Mouse (Mus musculus) cerebellum, adult 2 months (tissue): ENCODE results near the gene Ctdsp2. TPM values are rescaled to one million over a fixed set of nuclear protein-coding genes. Genes with fewer than 3 reads are reported as not detected.
A peak's percentile ranks its signal among the peaks of the same experiment; 100 is the strongest.

Experiments used
- DNase-seq, 2 experiments: peaks; one replicate each; pipeline ENCODE4 v3.0.0; 2021
- H3K27ac ChIP-seq: fragments of 200-500 bp; 2 replicates; pipeline ENCODE4 v1.5.1; 2012; ENCODE audit warnings: low read length, control low read depth, inconsistent platforms; ENCODE audit not compliant: insufficient read depth
- H3K27me3 ChIP-seq: fragments of 200-500 bp; 2 replicates; pipeline ENCODE4 v1.6.1; 2012; ENCODE audit warnings: inconsistent platforms, mild to moderate bottlenecking, low read length, moderate library complexity; ENCODE audit not compliant: control insufficient read depth, insufficient read depth
- H3K4me1 ChIP-seq: fragments of 200-500 bp; 2 replicates; pipeline ENCODE4 v1.6.1; 2011; ENCODE audit warnings: low read length; ENCODE audit not compliant: control insufficient read depth, insufficient read depth
- H3K4me3 ChIP-seq: fragments of 200-500 bp; replicated peaks from 2 replicates; pipeline ENCODE3; 2011; ENCODE audit warnings: mild to moderate bottlenecking, low read depth, low read length, control low read depth; ENCODE audit not compliant: insufficient read depth
- CTCF ChIP-seq: fragments of 200-500 bp; IDR thresholded peaks from 2 replicates; pipeline ENCODE4 v1.5.1; 2011; ENCODE audit warnings: low read depth, mild to moderate bottlenecking, control low read depth, low read length, moderate library complexity, borderline replicate concordance; ENCODE audit not compliant: insufficient read depth
- POLR2A ChIP-seq: fragments of 200-500 bp; IDR thresholded peaks from 2 replicates; pipeline ENCODE4 v1.6.1; 2011; ENCODE audit warnings: low read length, control low read depth, borderline replicate concordance; ENCODE audit not compliant: insufficient read depth
- whole genome bisulfite sequencing: fragments of 180-500 bp; shearing (Covaris S2); methylation state at CpG from one replicate; pipeline ENCODE4 v1.1.7; 2018; 5-methylcytosine and 5-hydroxymethylcytosine counted together
- polyA plus RNA-seq: library from polyadenylated mRNA; depleted of rRNA; stranded (reverse); fragments of >200 nt; gene quantifications from 2 replicates; pipeline ENCODE4 v1.2.3, GENCODE M21; 2012

Ctdsp2 gene
- polyA plus RNA-seq, 1 experiment: 96.2 TPM

DNA sequence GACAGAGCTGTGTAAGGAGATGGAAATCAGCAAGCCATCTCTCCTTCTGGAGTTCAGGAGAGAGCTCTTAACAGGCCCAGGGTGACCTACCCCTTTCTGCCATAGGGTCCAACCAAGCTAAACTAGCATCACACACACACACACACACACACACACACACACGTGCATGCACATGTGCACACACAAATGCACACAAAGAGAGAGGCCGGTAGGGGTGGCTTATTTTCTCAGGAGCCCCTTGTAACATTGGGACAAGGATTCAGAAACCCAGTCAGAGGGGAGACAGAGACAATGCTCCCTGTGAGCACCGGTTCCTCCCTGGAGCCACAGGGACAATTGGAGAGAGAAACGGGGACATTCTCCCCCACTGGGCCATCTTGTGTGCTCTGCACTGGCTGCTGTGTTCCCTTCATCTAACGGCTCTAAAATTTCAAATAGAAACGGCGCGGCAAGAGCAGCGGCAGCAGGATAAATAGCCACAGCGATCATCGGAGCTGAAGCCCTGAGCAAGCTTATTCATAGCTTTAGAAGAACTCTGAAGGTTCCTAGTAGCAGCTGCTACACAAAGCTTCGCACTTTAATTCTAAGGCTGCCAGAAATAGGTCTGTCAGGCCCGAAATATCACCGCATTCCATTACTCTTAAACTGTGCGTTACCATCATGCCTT, 21.7 kb upstream of the Ctdsp2 start:
- Histone ChIP-seq H3K4me3 (peak overlapping the region; percentile 9), H3K27me3 (no peaks in the 10 kb centered on the region), H3K27ac (peak overlapping the region; percentile 98), H3K4me1 (peaks cover 57% of the 10 kb centered on the region)
- no peak for TF ChIP-seq CTCF
- no peak for TF ChIP-seq POLR2A
- DNase-seq: peak in 1 of 2 experiments; percentile 49
- 4% methylated on average over 15 of the region's 15 CpGs for WGBS

DNA sequence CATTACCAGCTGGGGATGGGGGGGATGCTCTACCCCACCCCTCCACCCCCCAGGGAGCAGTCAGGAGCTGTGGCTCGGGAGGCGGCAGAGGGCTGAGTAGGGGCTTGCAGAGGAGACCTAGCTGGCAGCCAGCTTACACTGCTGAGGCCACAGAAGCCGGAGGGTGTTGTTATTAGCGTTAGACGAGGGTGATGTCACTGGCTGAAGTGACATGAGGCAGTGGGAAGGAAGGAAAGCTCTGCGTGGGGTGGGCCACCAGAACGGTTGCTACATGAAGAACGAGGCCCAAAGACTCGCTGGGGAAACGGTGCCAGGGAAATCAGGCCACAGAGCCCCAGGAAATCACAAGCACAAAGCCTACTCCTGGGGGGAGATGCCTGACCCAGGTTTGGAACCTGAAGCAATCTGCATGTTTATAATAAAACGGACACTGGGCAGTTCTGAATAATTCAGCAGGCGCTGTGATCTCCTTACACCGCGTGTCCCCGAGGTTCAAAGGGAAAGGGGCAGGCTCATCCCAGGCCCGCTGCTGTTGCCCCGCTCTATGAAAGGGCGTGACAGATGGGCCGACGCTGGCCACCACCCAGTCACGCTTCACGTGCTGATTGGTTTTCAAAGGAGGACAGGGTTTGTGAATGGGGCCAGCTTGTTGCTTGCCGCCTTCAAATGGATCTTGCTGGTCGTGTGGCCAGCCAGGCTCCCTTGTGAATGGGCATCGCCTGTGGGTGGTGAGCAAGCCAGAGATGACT, 21.0 kb upstream of the Ctdsp2 start:
- H3K27ac ChIP-seq: peak overlapping the region; percentile 98
- TF ChIP-seq POLR2A (peak; percentile 52; the same call in 1 of the 2 replicates), CTCF (no peak)
- peak; percentile 92 to 93 for DNase-seq
- H3K27me3 ChIP-seq: no peaks in the 10 kb centered on the region
- under 1% methylated on average over 25 of the region's 25 CpGs for WGBS
- H3K4me1 ChIP-seq: peaks cover 58% of the 10 kb centered on the region
- peak overlapping the region; percentile 32 for H3K4me3 ChIP-seq

DNA sequence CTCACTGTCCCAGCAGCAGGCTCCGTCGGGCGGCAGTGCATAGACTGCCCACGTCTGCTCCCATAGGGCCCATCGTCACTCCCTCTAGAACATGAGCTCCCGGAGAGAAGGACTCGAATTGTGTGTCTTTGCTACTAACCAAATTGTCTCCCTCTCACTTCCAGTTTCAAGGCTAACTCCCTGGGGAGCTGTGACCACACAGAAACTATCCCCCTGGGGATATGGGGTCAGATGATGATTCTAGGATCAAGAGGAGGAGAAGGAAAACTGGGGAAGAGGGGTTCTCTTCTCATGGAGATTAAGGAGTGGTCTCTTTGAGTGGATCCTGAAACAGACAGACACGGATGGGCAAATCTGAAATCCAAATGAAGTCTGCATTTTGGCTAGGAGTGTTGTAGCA, 18.0 kb upstream of the Ctdsp2 start:
- WGBS: 68% methylated on average over 8 of the region's 8 CpGs
- H3K4me1 ChIP-seq: peaks cover 57% of the 10 kb centered on the region
- H3K27me3 ChIP-seq: no peaks in the 10 kb centered on the region

DNA sequence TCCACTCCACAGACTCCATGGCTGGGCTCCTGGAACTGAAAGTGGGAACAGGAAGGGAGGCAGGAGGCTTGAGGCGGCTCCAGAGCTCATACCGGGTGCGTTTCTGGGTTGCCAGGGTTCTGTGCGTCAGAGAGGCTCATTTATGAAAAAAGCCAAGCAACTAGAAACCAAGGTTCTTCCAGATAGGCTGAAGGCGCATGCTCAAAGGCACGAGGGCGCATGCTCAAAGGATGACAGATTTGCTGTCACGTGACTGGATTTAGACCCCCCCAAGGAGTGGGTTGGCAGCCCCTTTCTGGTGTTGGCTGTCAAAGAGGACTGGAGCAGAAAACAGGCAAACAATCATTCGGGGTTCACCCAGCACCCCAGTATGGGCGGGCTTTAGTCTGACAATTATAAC, 16.8 kb upstream of the Ctdsp2 start:
- Histone ChIP-seq H3K27me3 (no peaks in the 10 kb centered on the region), H3K4me3 (no peak overlapping the region), H3K4me1 (peaks cover 47% of the 10 kb centered on the region), H3K27ac (peak overlapping the region; percentile 95)
- WGBS: 9% methylated on average over 10 of the region's 10 CpGs
- peak; percentile 91 to 93 for DNase-seq
- TF ChIP-seq POLR2A (0 out of 2 replicates have a peak, but pooled peaks have one; percentile 23), CTCF (no peak)

More for the DNA sequence above, 18.0 kb upstream of the Ctdsp2 start:
- Histone ChIP-seq H3K4me3 (no peak overlapping the region), H3K27ac (peak overlapping the region; percentile 60; the same call in 1 of the 2 replicates)
- no peak for TF ChIP-seq POLR2A
- TF ChIP-seq CTCF: no peak
- no peak for DNase-seq

DNA sequence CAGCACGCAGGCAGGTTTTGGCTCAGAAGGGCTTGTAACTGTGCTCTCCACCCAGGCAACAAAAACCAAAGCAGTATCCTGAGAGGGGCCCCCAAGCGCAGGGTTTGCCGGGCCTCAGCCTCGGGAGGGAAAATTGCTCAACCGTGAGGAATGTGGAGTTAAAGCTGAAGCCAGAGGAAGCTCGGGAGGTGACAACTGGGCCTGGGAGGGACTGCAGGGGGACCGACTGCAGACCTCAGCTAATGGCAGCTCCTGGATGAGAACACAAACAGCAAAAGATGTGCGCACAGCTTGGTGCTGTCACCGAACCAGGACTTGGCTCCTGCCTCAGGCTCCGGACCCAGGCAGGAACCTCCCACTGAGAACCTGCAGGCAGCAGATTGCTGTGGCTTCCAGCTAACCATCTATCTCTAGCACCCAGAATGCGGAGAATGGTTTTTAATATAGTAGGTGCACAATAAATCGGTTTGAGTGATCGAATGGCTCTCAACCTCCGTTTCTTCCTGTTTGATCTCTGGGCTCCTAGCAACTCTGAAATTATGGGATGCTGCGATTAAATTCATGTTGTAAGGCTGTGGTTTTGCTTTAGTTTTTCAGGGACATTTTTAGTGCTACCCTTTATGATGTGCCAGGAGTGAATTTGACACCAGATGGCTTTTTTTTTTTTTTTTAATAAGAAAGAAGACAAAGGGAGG, 16.1 kb upstream of the Ctdsp2 start:
- Histone ChIP-seq H3K4me1 (peaks cover 42% of the 10 kb centered on the region), H3K27me3 (no peaks in the 10 kb centered on the region), H3K27ac (peak overlapping the region; percentile 95), H3K4me3 (peak overlapping the region; percentile 24)
- WGBS: 4% methylated on average over 15 of the region's 15 CpGs
- peak; percentile 86 to 91 for DNase-seq
- TF ChIP-seq CTCF: no peak
- peak; percentile 12; the same call in 1 of the 2 replicates for TF ChIP-seq POLR2A

DNA sequence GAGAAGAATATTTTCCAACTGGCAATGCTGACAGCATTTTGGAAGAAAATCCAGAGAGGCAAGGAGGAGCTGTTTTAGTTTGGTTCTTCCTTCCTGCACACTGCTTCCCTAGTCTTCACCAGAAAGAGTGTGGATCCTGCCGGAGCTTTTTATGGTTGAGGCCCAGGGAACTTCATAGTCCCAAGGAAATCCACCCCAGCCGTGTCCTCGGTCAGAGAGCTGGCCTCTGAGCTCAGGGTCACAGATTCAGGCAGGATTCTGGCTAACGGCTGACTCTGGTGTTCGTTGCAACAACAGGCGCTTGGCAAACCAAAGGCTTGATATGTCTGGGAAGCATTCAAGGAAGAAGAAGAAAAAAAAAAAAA, 15.6 kb upstream of the Ctdsp2 start:
- peak overlapping the region; percentile 83 for H3K27ac ChIP-seq
- 12% methylated on average over 6 of the region's 6 CpGs for WGBS
- TF ChIP-seq CTCF: no peak
- TF ChIP-seq POLR2A: no peak
- H3K27me3 ChIP-seq: no peaks in the 10 kb centered on the region
- DNase-seq: peak; percentile 57 to 63
- H3K4me3 ChIP-seq: no peak overlapping the region
- H3K4me1 ChIP-seq: peaks cover 38% of the 10 kb centered on the region

DNA sequence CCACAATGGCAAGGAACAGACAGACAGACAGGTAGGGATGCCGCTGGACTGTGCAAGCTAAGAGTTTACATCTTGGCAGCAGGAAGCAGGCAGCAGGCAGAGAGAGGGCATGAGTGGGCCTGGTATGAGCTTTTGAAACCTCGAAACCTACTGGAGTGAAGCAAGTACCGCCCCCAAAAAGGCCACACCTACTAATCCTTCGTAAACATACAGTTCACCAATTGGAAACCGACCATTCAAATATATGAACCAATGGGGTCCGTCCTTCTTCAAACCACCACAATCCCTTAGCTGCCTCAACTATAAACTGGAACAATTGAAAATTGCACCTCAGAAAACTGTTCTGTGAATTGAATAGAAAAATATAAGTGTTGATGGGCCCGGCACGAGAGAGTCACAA, 14.7 kb upstream of the Ctdsp2 start:
- peak overlapping the region; percentile 83 for H3K27ac ChIP-seq
- WGBS: 86% methylated on average over 8 of the region's 8 CpGs
- no peak overlapping the region for H3K4me3 ChIP-seq
- TF ChIP-seq POLR2A: no peak
- TF ChIP-seq CTCF: no peak
- peaks cover 33% of the 10 kb centered on the region for H3K4me1 ChIP-seq
- DNase-seq: no peak
- H3K27me3 ChIP-seq: no peaks in the 10 kb centered on the region
